Mouse (Mus musculus) olfactory bulb, adult 2 months (tissue): ENCODE measurements at regions not wholly inside any gene's neighbourhood (a gene's known extent, or its start where the extent isn't known, plus 50 kb on each side); places are given as distances from the start of the nearest gene placed in this dataset.
"Not testable (repeated sequence)": the region's sequence is repeated elsewhere in the genome, so short reads cannot be mapped to it uniquely, and the experiment has no call there.

Experiments used
- CTCF ChIP-seq: fragments of 200-500 bp; IDR thresholded peaks from 2 replicates; pipeline ENCODE4 v1.5.1; 2012; ENCODE audit warnings: low read depth, mild to moderate bottlenecking, low read length, moderate library complexity; ENCODE audit not compliant: insufficient read depth
- POLR2A ChIP-seq: fragments of 200-500 bp; IDR thresholded peaks from 2 replicates; pipeline ENCODE4 v1.6.1; 2012; ENCODE audit warnings: mild to moderate bottlenecking, low read depth, low read length, moderate library complexity; ENCODE audit not compliant: insufficient read depth

- not testable (repeated sequence) for TF ChIP-seq CTCF, POLR2A
These were observed 288.7 kb downstream of the Fut8 start for GRCm38 (mm10) chr12:77526581-77526980.
